Mouse (Mus musculus): ENCODE data around the gene Zc3hav1. TPM values are rescaled to one million over a fixed set of nuclear protein-coding genes. Genes with fewer than 3 reads are reported as not detected.

Gene Zc3hav1
- 2.9 and 3.4 TPM in 2 replicates for polyA plus RNA-seq (2012; rRNA removed)

DNA sequence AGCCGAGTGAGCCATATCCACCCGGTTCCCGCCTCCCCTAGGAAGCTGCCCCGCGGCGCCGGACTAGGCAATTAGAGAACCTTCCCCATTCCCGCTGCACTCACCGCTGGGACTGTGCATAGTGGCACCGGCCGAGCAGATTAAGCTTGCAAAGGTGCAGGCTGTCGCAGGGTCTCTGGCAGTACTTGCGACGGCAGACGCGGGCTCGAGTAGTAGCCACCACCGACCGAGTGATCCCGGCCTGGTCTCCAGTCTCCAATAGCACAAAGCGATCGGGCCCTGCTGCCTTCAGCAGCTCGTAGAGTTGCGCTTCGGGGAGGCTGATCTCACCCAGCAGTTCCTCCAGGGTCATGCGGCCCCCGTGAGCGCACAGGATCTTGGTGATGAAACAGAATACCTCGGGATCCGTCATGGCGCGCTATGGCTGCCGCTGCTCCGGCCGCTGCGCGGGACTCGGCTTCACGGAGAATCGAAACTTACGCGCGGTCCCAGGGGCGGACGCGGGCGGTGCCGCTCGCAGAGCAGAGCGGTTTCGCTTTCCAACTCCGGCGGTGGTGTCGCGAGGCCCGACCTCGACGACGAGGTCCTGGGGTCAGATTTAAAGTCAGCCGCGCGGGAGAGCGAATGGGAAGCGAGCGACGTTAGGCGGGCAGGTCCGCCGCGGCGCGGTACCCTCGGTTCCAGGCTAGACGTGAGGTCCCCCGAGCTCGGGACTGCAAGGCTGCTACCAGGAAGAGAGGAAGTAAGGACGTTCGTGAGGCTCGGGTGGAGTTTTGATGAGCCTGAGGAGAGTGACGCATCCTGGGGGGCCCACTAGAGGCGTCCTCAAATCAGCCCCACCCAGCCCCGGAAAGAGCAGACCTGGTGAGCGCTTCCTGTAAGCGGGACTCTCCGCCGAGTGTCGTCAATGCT is at the start of gene Zc3hav1:
Zc3hav1 (minus strand) TSS at position 793 of the 912 bp plus-strand sequence.

DNA sequence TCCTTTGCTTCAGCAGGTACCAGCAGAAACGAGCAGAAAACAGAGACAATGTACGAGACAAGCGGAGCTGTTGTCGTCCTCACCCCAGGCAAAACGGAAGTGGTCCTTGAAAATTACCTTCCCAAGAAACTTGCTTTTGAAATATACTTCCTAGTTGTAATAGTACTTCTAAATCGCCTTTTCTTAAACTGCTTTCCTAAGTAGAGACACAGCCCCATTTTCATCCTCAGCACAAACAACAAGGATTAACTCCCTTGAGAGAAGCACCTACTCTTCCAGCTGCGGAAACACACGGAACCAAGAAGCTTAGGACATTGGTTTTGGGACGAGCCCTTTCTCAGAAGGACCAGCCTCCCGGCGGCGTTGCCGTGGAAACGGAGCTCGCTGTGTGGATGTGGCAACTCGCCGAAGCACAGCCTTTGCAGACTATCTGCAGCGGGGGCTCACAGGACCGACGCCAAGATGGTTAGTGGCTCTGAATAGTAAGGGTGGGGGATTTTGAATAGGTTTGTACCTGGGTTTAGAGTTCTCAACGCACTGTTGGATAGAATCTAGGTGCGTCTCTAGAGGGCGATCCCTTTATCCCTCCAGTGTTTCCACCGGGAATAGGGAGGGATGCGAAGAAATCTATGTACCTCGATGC is 26.8 kb upstream of the Zc3hav1 start, which contains the start of gene Ttc26:
Ttc26 (plus strand) TSS at position 341 of the 643 bp plus-strand sequence.

GRCm38 (mm10) chr6:38298761-38299401 is 55.5 kb downstream of the Zc3hav1 start, which contains the start of gene Zc3hav1l:
Gene Zc3hav1l, minus strand, starts transcription at chr6:38299259.

Other genes starting within 250 kb of the Zc3hav1 start
- gene Tmem213, start 245.3 kb downstream of the Zc3hav1 start, polyA plus RNA-seq (2012; rRNA removed) = not detected in 2 replicates
- gene Atp6v0a4, start 230.0 kb downstream of the Zc3hav1 start, polyA plus RNA-seq (2012; rRNA removed) = 0.13 and 0.15 TPM in 2 replicates
- gene D630045J12Rik, start 100.6 kb downstream of the Zc3hav1 start, polyA plus RNA-seq (2012; rRNA removed) = 12.2 and 17.5 TPM in 2 replicates
- 20.8 and 41.5 TPM in 2 replicates for gene Zc3hav1l, start 55.3 kb downstream of the Zc3hav1 start, polyA plus RNA-seq (2012; rRNA removed)
- gene Ttc26, start 26.9 kb upstream of the Zc3hav1 start, polyA plus RNA-seq (2012; rRNA removed) = 7.5 and 10.4 TPM in 2 replicates
- gene Ubn2, start 79.3 kb upstream of the Zc3hav1 start, polyA plus RNA-seq (2012; rRNA removed) = 19.9 and 29.3 TPM in 2 replicates
- gene Fmc1, start 178.9 kb upstream of the Zc3hav1 start, polyA plus RNA-seq (2012; rRNA removed) = 57.8 and 84.6 TPM in 2 replicates
- gene Luc7l2, start 196.7 kb upstream of the Zc3hav1 start, polyA plus RNA-seq (2012; rRNA removed) = 154 and 157 TPM in 2 replicates

Measured in central nervous system, embryonic 11.5 days (tissue).